Mouse (Mus musculus) midbrain, embryonic 11.5 days (tissue): ENCODE data around the gene Flt4. TPM values are rescaled to one million over a fixed set of nuclear protein-coding genes. Genes with fewer than 3 reads are reported as not detected.
"Not testable (repeated sequence)": the region's sequence is repeated elsewhere in the genome, so short reads cannot be mapped to it uniquely, and the experiment has no call there.

Source experiments
- ATAC-seq: fragments of 200-750 bp; cut with Nextera tagmentation; 2 replicates; pipeline ENCODE4 v1.8.0; 2017; ENCODE audit warnings: moderate TSS enrichment, moderate library complexity; ENCODE audit not compliant: low FRiP score
- DNase-seq: peaks from one replicate; pipeline ENCODE4 v3.0.0; 2015; ENCODE audit warnings: low spot score; ENCODE audit errors: missing footprints
- H3K27ac ChIP-seq: fragments of 300-500 bp; sonication (generic); 2 replicates; pipeline ENCODE4 v1.5.1; 2014; ENCODE audit warnings: low read depth, low read length
- H3K27me3 ChIP-seq: fragments of 300-500 bp; sonication (generic); 2 replicates; pipeline ENCODE4 v1.6.1; 2014; ENCODE audit warnings: mild to moderate bottlenecking, low read length, moderate library complexity, mixed read lengths; ENCODE audit not compliant: control insufficient read depth, insufficient read depth
- H3K36me3 ChIP-seq: fragments of 300-500 bp; sonication (generic); 2 replicates; pipeline ENCODE4 v1.6.1; 2014; ENCODE audit warnings: mild to moderate bottlenecking, low read length, moderate library complexity, mixed read lengths; ENCODE audit not compliant: control insufficient read depth, insufficient read depth
- H3K4me1 ChIP-seq: fragments of 300-500 bp; sonication (generic); 2 replicates; pipeline ENCODE4 v1.6.1; 2014; ENCODE audit warnings: low read length; ENCODE audit not compliant: control insufficient read depth, insufficient read depth
- H3K4me2 ChIP-seq: fragments of 300-500 bp; sonication (generic); 2 replicates; pipeline ENCODE4 v1.6.1; 2014; ENCODE audit warnings: mild to moderate bottlenecking, moderate library complexity
- H3K4me3 ChIP-seq: fragments of 300-500 bp; sonication (generic); 2 replicates; pipeline ENCODE4 v1.5.1; 2014; ENCODE audit warnings: low read depth, low read length
- H3K9ac ChIP-seq: fragments of 300-500 bp; sonication (generic); 2 replicates; pipeline ENCODE4 v1.6.1; 2014; ENCODE audit warnings: low read length
- H3K9me3 ChIP-seq: fragments of 300-500 bp; sonication (generic); 2 replicates; pipeline ENCODE4 v1.6.1; 2016; ENCODE audit warnings: low read length; ENCODE audit not compliant: control insufficient read depth
- WGBS: fragments of 180-500 bp; shearing (Covaris S2); extraction: QIAGEN DNeasy Blood & Tissue Kit; methylation state at CpG from one replicate; pipeline ENCODE4 v1.1.7; 2014; 5-methylcytosine and 5-hydroxymethylcytosine counted together
- polyA plus RNA-seq: library from polyadenylated mRNA; unstranded; fragments of >200 nt; fragmentation: Nextera tagmentation; extraction: Ambion mirVana; gene quantifications from 2 replicates; pipeline ENCODE4 v1.2.1, GENCODE M21; 2014

Gene Flt4
- 2.4 and 2.6 TPM in 2 replicates for polyA plus RNA-seq

DNA sequence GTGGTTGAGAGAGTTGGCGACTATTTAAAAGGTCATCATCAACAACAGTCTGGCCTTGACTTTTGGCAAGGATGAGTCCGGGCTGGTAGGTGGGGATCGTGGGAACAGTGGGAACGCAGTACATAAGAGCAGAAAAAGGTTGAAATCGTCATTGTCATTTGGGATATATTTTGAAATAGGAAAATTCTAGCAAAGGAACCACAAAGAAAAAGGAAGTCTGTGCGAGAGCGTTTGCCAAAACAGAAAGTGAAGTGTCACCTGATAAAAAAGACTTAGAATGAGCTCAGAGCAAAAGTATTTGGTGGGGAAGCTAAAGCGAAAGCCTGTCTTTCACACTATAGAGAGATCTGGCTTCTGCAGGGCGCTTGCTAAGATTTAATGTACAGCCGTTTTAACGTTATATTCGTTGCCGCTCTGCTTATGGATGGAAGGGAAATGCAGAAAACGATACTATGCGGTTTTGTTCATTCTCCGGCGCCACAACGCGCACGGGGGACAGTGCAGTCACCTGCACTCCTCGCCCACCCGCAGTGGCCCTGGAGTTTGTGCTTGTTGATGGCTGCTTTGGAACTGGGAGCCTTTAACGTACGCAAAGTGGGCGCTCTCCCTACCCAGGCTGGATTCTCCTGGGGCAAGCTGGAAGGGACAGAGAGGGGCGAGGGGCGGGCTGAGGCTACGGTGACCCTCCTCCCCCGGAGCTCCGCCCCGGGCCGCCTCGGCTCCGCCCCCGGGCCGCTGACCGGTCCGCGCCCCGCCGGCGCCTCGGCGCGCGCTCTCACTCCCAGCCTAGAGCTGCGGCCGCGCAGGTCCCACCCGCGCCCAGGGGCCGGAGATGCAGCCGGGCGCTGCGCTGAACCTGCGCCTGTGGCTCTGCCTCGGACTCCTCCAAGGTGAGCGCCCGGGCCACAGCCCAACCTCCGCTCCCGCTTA, at the start of gene Flt4:
TSS of gene Flt4 (plus strand) at position 326 of the 930 bp plus-strand sequence.
- not testable (repeated sequence) for H3K27ac ChIP-seq, H3K4me1 ChIP-seq, H3K36me3 ChIP-seq, H3K9me3 ChIP-seq
- Histone ChIP-seq H3K4me2 (peak within 1 kb of the TSS; percentile 55), H3K4me3 (peak within 1 kb of the TSS; percentile 35), H3K9ac (0 out of 2 replicates have a peak within 1 kb of the TSS, but pooled peaks have one; percentile 12), H3K27me3 (peaks cover 26% of the 10 kb centered on the region)
- ATAC-seq (peak; percentile 90), DNase-seq (peak; percentile 86)
- WGBS, result 6% methylated on average over 46 of the region's 61 CpGs

GRCm38 (mm10) chr11:49575054-49575453, 34.0 kb upstream of the Flt4 start:
- H3K4me3 ChIP-seq, H3K9me3 ChIP-seq, H3K27me3 ChIP-seq, H3K9ac ChIP-seq, H3K4me2 ChIP-seq, H3K36me3 ChIP-seq, H3K27ac ChIP-seq, ATAC-seq, H3K4me1 ChIP-seq, DNase-seq: not testable (repeated sequence)
- 35% methylated on average over 2 of the region's 2 CpGs for WGBS

- not testable (repeated sequence) for H3K4me1 ChIP-seq, DNase-seq, H3K4me3 ChIP-seq, H3K9me3 ChIP-seq, H3K9ac ChIP-seq, H3K4me2 ChIP-seq, H3K27ac ChIP-seq, H3K36me3 ChIP-seq, ATAC-seq, H3K27me3 ChIP-seq
- 84% methylated on average over 8 of the region's 8 CpGs for WGBS
Measured at GRCm38 (mm10) chr11:49580452-49580851, 28.6 kb upstream of the Flt4 start.

GRCm38 (mm10) chr11:49590213-49590612, 18.9 kb upstream of the Flt4 start:
- Histone ChIP-seq H3K9ac (no peak overlapping the region), H3K27ac (no peak overlapping the region), H3K9me3 (no peaks in the 10 kb centered on the region), H3K36me3 (no peaks in the 10 kb centered on the region), H3K4me2 (no peak overlapping the region), H3K27me3 (no peaks in the 10 kb centered on the region), H3K4me3 (no peak overlapping the region), H3K4me1 (no peaks in the 10 kb centered on the region)
- ATAC-seq (no peak), DNase-seq (no peak)
- 96% methylated on average over 19 of the region's 19 CpGs for WGBS

DNA sequence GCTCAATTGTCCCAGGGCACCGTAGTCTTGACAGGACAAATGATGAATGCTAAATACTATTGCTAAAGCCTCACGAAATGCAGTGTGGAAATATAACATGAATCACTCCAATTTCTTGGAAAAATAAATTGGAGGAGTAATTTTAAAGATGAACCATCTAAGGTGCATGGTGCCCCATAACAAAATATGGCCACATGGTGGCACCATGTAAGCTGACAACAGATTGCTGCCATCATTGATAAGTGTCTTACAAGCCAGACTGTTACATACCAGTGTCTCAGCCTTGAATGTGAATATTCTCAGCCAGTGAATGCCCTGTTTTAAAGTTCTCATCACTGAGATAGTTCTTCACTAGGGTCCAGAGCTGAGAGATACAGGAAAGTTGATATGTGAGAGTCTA, 11.9 kb upstream of the Flt4 start:
- not testable (repeated sequence) for H3K4me1 ChIP-seq, ATAC-seq
- WGBS, result 71% methylated on average over 2 of the region's 2 CpGs

DNA sequence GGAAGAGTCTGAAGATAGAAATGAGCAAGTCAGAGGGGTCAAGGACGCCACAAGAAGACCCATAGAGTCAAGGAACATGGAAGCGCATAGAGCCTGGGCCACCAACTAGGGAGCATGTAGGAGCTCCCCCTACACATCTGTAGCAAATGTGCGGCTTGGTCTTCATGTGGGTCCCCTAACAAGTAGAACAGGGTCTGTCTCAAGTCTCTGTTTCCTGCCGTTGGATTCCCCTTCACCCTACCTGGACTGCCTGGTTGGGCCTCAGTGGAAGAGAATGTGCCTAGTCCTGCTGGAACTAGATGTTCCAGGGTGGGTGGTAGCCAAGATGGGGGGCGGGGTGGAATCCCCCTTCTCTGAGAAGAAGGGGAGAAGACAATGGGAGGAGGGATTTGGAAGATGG, 757 bp upstream of the Flt4 start:
- H3K9me3 ChIP-seq, H3K36me3 ChIP-seq, H3K4me1 ChIP-seq, H3K9ac ChIP-seq, ATAC-seq, DNase-seq, H3K4me3 ChIP-seq, H3K27ac ChIP-seq, H3K4me2 ChIP-seq: not testable (repeated sequence)
- WGBS, result 87% methylated on average over 5 of the region's 5 CpGs
- H3K27me3 ChIP-seq, result peaks cover 26% of the 10 kb centered on the region

More for the DNA sequence above, 11.9 kb upstream of the Flt4 start:
- H3K9ac ChIP-seq, H3K27me3 ChIP-seq, H3K4me2 ChIP-seq, H3K9me3 ChIP-seq, H3K36me3 ChIP-seq, H3K4me3 ChIP-seq, H3K27ac ChIP-seq, DNase-seq: not testable (repeated sequence)

DNA sequence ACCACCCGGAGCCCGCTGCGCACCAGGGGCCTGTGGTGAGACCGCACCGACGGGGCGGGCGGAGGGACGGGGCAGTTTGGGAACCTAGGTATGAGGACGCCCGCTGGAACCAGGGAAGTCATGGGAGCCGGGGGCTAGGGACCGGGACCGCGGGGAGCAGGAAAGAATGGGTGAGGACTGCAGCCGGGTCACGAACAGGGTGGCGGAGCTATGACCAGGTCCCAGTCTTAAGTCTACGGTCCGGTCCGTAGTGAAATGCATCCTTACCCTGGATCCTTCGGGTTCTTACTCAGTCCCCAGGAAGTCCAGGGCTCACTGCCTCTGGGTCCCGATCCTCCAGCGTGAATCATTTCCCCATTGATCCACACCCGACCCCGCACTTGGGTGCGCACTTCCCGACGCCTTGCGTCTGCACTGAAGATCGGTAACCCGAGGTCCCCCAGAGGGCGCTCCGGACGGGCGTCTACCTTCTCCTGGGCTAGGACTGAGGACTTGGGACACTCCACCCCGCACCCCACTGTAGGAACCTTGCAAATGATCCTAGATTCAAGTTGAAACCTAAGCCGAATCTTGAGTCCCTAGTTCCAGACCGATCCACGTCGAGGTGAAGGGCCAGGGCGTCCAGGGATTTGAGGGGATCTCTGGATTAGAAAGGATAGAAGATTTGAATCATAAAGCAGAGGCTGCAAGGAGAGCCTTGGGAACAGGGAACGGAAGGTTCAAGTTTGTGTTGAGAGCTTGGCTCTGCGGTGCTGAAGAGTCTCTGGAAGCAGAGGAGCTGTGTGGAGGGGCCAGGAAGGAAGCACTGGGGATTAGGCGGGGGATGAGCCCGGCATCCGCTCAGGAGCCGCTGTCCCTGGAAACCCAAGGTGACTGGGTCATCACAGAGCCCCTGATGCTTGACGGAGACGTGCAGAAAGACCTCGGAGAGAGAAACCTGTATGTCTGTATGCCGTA, 1.1 kb downstream of the Flt4 start:
- peak overlapping the region; percentile 55 for H3K4me2 ChIP-seq
- ATAC-seq (peak; percentile 61), DNase-seq (peak; percentile 92)
- peak overlapping the region; percentile 35 for H3K4me3 ChIP-seq
- H3K36me3 ChIP-seq, H3K9me3 ChIP-seq, H3K4me1 ChIP-seq, H3K27ac ChIP-seq: not testable (repeated sequence)
- 0 out of 2 replicates have a peak overlapping the region, but pooled peaks have one; percentile 12 for H3K9ac ChIP-seq
- H3K27me3 ChIP-seq, result peaks cover 26% of the 10 kb centered on the region
- 1% methylated on average over 49 of the region's 52 CpGs for WGBS

DNA sequence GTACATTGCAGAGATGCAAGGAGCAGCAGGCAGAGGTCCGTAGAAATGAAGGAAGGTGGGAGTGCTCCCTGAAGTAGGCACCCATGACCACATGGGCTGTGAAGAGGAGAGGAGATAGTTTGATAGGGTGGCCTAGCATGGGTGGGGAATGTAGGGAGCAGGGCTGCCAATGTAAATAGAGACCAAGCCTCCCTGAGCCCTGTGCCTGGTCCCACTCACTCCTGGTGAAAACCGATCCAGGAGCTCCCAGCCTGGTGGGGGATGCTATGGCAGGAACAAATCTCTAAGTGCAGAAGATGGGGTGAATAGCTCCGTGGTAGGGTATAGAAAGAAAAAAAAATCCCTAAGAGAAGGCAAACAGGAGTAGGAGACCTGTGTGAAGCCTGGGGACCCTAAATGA, 2.3 kb downstream of the Flt4 start:
- not testable (repeated sequence) for H3K27ac ChIP-seq, H3K4me3 ChIP-seq, H3K4me1 ChIP-seq, DNase-seq, H3K9ac ChIP-seq, ATAC-seq, H3K4me2 ChIP-seq, H3K36me3 ChIP-seq, H3K9me3 ChIP-seq
- H3K27me3 ChIP-seq, result peaks cover 26% of the 10 kb centered on the region
- 23% methylated on average over 3 of the region's 3 CpGs for WGBS
